Mouse (Mus musculus) adrenal gland, adult (tissue): ENCODE results near the gene Lypd6b.
A peak's percentile ranks its signal among the peaks of the same experiment; 100 is the strongest.

Experiments used
- DNase-seq, 2 experiments: peaks; one replicate each; pipeline ENCODE4 v3.0.0; 2022 to 2023; ENCODE audit warnings: low spot score in 1 of 2; ENCODE audit not compliant: inconsistent age in 2 of 2

The Lypd6b gene

GRCm38 (mm10) chr2:49929931-49930330, 142.4 kb downstream of the Lypd6b start:
- DNase-seq, result peak in 1 of 2 experiments; percentile 44

- no peak for DNase-seq
Observed at GRCm38 (mm10) chr2:49937621-49938020, 150.1 kb downstream of the Lypd6b start.

- no peak for DNase-seq
Observed at GRCm38 (mm10) chr2:49938246-49938645, 150.8 kb downstream of the Lypd6b start.

- DNase-seq, result peak in 1 of 2 experiments; percentile 22
Observed at GRCm38 (mm10) chr2:49940372-49940771, 152.9 kb downstream of the Lypd6b start.

- peak in 1 of 2 experiments; percentile 60 for DNase-seq
Observed at GRCm38 (mm10) chr2:49942100-49942499, 154.6 kb downstream of the Lypd6b start.

- DNase-seq, result no peak
Observed at GRCm38 (mm10) chr2:49951681-49952080, 164.2 kb downstream of the Lypd6b start.

GRCm38 (mm10) chr2:49952632-49953293, 165.3 kb downstream of the Lypd6b start:
- DNase-seq, result peak; percentile 19 to 68

- DNase-seq, result peak; percentile 83 to 97
Observed at GRCm38 (mm10) chr2:49957449-49957848, 170.0 kb downstream of the Lypd6b start.

GRCm38 (mm10) chr2:49961991-49962390, 174.5 kb downstream of the Lypd6b start:
- peak; percentile 45 to 83 for DNase-seq

GRCm38 (mm10) chr2:49964899-49965298, 177.4 kb downstream of the Lypd6b start:
- DNase-seq, result no peak

- peak; percentile 23 to 72 for DNase-seq
Observed at GRCm38 (mm10) chr2:49967748-49968147, 180.3 kb downstream of the Lypd6b start.

- DNase-seq, result no peak
Observed at GRCm38 (mm10) chr2:49970990-49971389, 183.5 kb downstream of the Lypd6b start.

GRCm38 (mm10) chr2:49978606-49979005, 191.1 kb downstream of the Lypd6b start:
- no peak for DNase-seq

- DNase-seq, result no peak
Observed at GRCm38 (mm10) chr2:49979991-49980390, 192.5 kb downstream of the Lypd6b start.

GRCm38 (mm10) chr2:49983021-49983420, 195.5 kb downstream of the Lypd6b start:
- no peak for DNase-seq

- DNase-seq, result no peak
Observed at GRCm38 (mm10) chr2:49984780-49985179, 197.3 kb downstream of the Lypd6b start.

GRCm38 (mm10) chr2:49995841-49996240, 208.4 kb downstream of the Lypd6b start:
- DNase-seq, result no peak

GRCm38 (mm10) chr2:49997216-49997615, 209.7 kb downstream of the Lypd6b start:
- DNase-seq, result no peak
